Mouse (Mus musculus) heart, adult 2 months (tissue): ENCODE results near the gene Ssxb5.
A peak's percentile ranks its signal among the peaks of the same experiment; 100 is the strongest.

Experiments used
- CTCF ChIP-seq: fragments of 200-600 bp; IDR thresholded peaks from 2 replicates; pipeline ENCODE4 v1.8.1; 2022; ENCODE audit warnings: antibody characterized with exemption, mild to moderate bottlenecking, moderate library complexity
- EP300 ChIP-seq: fragments of 200-500 bp; IDR thresholded peaks from 2 replicates; pipeline ENCODE4 v1.6.1; 2011; ENCODE audit warnings: low read depth, low read length, control low read depth; ENCODE audit not compliant: insufficient read depth

GRCm38 (mm10) chrX:8832043-8832442 lies 28.6 kb downstream of the Ssxb5 start:
- TF ChIP-seq EP300: no peak
- peak; percentile 64 for TF ChIP-seq CTCF
